ENCODE assay signal across 8 mouse cellular contexts in the genomic region with DNA sequence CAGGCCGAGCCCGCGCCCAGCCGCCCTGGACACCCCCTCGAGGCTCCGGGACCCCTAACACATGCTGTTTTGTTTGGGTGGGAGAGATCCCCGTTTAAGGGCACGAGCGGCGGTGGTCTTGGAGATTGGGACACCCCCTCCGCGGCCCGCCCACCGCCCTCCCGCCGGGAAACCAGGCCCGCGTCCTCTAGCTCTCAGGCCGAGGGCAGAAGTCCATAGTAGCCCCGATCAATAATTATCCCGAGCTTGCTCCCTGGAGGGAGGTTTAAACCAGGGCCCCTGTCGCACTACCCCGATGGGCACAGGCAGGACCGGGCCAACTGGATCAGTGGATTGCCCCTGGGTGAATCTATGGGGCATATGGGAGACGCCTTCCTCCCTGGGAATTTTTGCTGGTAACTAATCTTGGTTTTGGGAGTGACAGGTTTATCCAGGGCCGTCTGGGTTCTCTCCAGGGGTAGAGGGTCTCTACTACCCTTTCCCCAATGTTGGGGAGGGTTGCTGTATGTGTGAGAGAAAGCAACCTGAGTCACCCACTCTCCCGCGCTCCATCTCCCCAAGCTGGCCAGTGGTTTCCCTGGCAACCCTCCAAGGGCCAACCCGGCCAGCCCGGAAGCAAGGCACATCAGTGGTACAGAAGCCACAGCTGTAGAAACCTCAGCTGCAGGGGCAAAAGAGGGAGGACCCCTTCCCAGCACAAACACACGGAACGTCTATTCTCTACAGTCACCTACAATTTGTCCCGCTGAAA. TPM values are rescaled to one million over a fixed set of nuclear protein-coding genes. Genes with fewer than 3 reads are reported as not detected.
DNase-seq lines count a peak whose midpoint lies in the region; ATAC-seq and TF ChIP-seq lines count a peak whose summit lies in the region.

No protein-coding gene starts in this region.

- intact Hi-C loops in left cerebral cortex, postnatal 36 days (cut with DNase I), result no loop called here

- peak; percentile 31; the same call in 1 of the 2 replicates for ATAC-seq in frontal cortex, adult (ENCODE audit: low TSS enrichment)
- ATAC-seq in forebrain, embryonic 13.5 days, result peak; percentile 60
- ATAC-seq in midbrain, embryonic 12.5 days (ENCODE audit: low FRiP score, low read depth), result peak; percentile 59
- peak; percentile 64; the same call in 1 of the 2 replicates for ATAC-seq in stomach, embryonic 14.5 days (ENCODE audit: insufficient number of reproducible peaks, insufficient read depth, low FRiP score, low read depth)

- TF ChIP-seq POLR2A in brain, embryonic 14.5 days (IDR thresholded peaks at IDR 0.05; ENCODE audit: borderline replicate concordance, extremely low read depth, insufficient read depth, insufficient read length, poor library complexity, severe bottlenecking), result no peak

- H3K4me2 ChIP-seq in forebrain, embryonic 13.5 days, result peak overlapping the region; percentile 92
- peak overlapping the region; percentile 88 for H3K4me2 ChIP-seq in midbrain, embryonic 12.5 days (replicated peaks)
- peak overlapping the region; percentile 79 for H3K4me2 ChIP-seq in stomach, embryonic 14.5 days (replicated peaks; ENCODE audit: low read depth, low read length)

- 1% methylated on average over 30 of the region's 33 CpGs for WGBS in forebrain, embryonic 13.5 days
- WGBS in hindbrain, embryonic 10.5 days, result under 1% methylated on average over 33 of the region's 33 CpGs
- 1% methylated on average over 33 of the region's 33 CpGs for WGBS in midbrain, embryonic 12.5 days
- WGBS in stomach, embryonic 14.5 days, result 1% methylated on average over 33 of the region's 33 CpGs

- no peaks in the 10 kb centered on the region for H3K36me3 ChIP-seq in forebrain, embryonic 13.5 days (ENCODE audit: poor library complexity, severe bottlenecking)
- H3K36me3 ChIP-seq in hindbrain, embryonic 10.5 days, result no peaks in the 10 kb centered on the region
- H3K36me3 ChIP-seq in midbrain, embryonic 12.5 days, result no peaks in the 10 kb centered on the region
- H3K36me3 ChIP-seq in stomach, embryonic 14.5 days (ENCODE audit: control insufficient read depth, insufficient read depth, low read length), result no peaks in the 10 kb centered on the region

- DNase-seq in frontal cortex, postnatal 25 days (ENCODE audit: low spot score in 2 of 2), result no peak
- DNase-seq in brain, embryonic 14.5 days (ENCODE audit: low read depth), result peak; percentile 53
- DNase-seq in hindbrain, embryonic 10.5 days (ENCODE audit: low spot score), result peak; percentile 59
- peak; percentile 23 to 39 for DNase-seq in left cerebral cortex, postnatal 36 days (ENCODE audit: low spot score in 2 of 2)

- H3K27me3 ChIP-seq in forebrain, embryonic 13.5 days, result peaks cover 32% of the 10 kb centered on the region
- H3K27me3 ChIP-seq in hindbrain, embryonic 10.5 days (ENCODE audit: insufficient read depth, poor library complexity, severe bottlenecking), result peaks cover 58% of the 10 kb centered on the region
- H3K27me3 ChIP-seq in midbrain, embryonic 12.5 days, result peaks cover 29% of the 10 kb centered on the region
- no peaks in the 10 kb centered on the region for H3K27me3 ChIP-seq in stomach, embryonic 14.5 days (ENCODE audit: control insufficient read depth, insufficient read depth, low read length)

- H3K9me3 ChIP-seq in forebrain, embryonic 13.5 days (replicated peaks), result no peaks in the 10 kb centered on the region
- H3K9me3 ChIP-seq in hindbrain, embryonic 10.5 days, result no peaks in the 10 kb centered on the region
- H3K9me3 ChIP-seq in midbrain, embryonic 12.5 days, result no peaks in the 10 kb centered on the region
- no peaks in the 10 kb centered on the region for H3K9me3 ChIP-seq in stomach, embryonic 14.5 days (ENCODE audit: control insufficient read depth, low read depth, low read length)

- H3K9ac ChIP-seq in forebrain, embryonic 13.5 days, result peak overlapping the region; percentile 90
- peak overlapping the region; percentile 95 for H3K9ac ChIP-seq in midbrain, embryonic 12.5 days (replicated peaks)
- H3K9ac ChIP-seq in stomach, embryonic 14.5 days (replicated peaks; ENCODE audit: low read depth, low read length), result peak overlapping the region; percentile 96

- TF ChIP-seq CTCF in brain, embryonic 14.5 days (IDR thresholded peaks at IDR 0.05; ENCODE audit: borderline replicate concordance, extremely low read depth, insufficient read depth, insufficient read length), result no peak

- peak overlapping the region; percentile 70 for H3K27ac ChIP-seq in forebrain, embryonic 13.5 days
- peak overlapping the region; percentile 90 for H3K27ac ChIP-seq in hindbrain, embryonic 10.5 days
- H3K27ac ChIP-seq in midbrain, embryonic 12.5 days (replicated peaks), result peak overlapping the region; percentile 79
- H3K27ac ChIP-seq in stomach, embryonic 14.5 days (ENCODE audit: low read length), result peak overlapping the region; percentile 84

- H3K4me3 ChIP-seq in forebrain, embryonic 13.5 days, result peak overlapping the region; percentile 82
- peak overlapping the region; percentile 79 for H3K4me3 ChIP-seq in hindbrain, embryonic 10.5 days
- peak overlapping the region; percentile 93 for H3K4me3 ChIP-seq in midbrain, embryonic 12.5 days
- H3K4me3 ChIP-seq in stomach, embryonic 14.5 days (ENCODE audit: low read depth, low read length), result peak overlapping the region; percentile 93

- H3K4me1 ChIP-seq in forebrain, embryonic 13.5 days, result peaks cover 20% of the 10 kb centered on the region
- peaks cover 29% of the 10 kb centered on the region for H3K4me1 ChIP-seq in hindbrain, embryonic 10.5 days (replicated peaks)
- peaks cover 19% of the 10 kb centered on the region for H3K4me1 ChIP-seq in midbrain, embryonic 12.5 days
- H3K4me1 ChIP-seq in stomach, embryonic 14.5 days (ENCODE audit: control insufficient read depth, insufficient read depth, low read length), result peaks cover 10% of the 10 kb centered on the region

RNA-seq across cellular contexts. Expression of a gene that starts 0.4 kb away (rescaled TPM):
- polyA plus RNA-seq in brain, embryonic 14.5 days (2012; rRNA removed), result 16.4 and 21.5 TPM in 2 replicates
- polyA plus RNA-seq in forebrain, embryonic 13.5 days (2015; fragmentation: Nextera tagmentation; extraction: Ambion mirVana), result 11.1 and 14.0 TPM in 2 replicates
- 13.6 and 14.8 TPM in 2 replicates for polyA plus RNA-seq in hindbrain, embryonic 10.5 days (2016; fragmentation: Nextera tagmentation; extraction: Ambion mirVana)
- 10 to 100 TPM; 22.3 to 23.1 TPM for total RNA-seq in left cerebral cortex, postnatal 36 days (2021)
- polyA plus RNA-seq in midbrain, embryonic 12.5 days (2016; fragmentation: Nextera tagmentation; extraction: Ambion mirVana), result 18.8 and 19.4 TPM in 2 replicates
- 24.6 and 26.8 TPM in 2 replicates for polyA plus RNA-seq in stomach, embryonic 14.5 days (2014; fragmentation: Nextera tagmentation; extraction: Ambion mirVana)

RNA-seq across cellular contexts. Expression of a gene that starts 8.2 kb away (rescaled TPM):
- polyA plus RNA-seq in brain, embryonic 14.5 days (2012; rRNA removed), result 1.4 and 2.1 TPM in 2 replicates
- polyA plus RNA-seq in forebrain, embryonic 13.5 days (2015; fragmentation: Nextera tagmentation; extraction: Ambion mirVana), result 0.85 and 1.2 TPM in 2 replicates
- 2.0 and 2.8 TPM in 2 replicates for polyA plus RNA-seq in hindbrain, embryonic 10.5 days (2016; fragmentation: Nextera tagmentation; extraction: Ambion mirVana)
- total RNA-seq in left cerebral cortex, postnatal 36 days (2021), result 1 to 10 TPM; 1.3 to 1.4 TPM
- 1.5 and 1.8 TPM in 2 replicates for polyA plus RNA-seq in midbrain, embryonic 12.5 days (2016; fragmentation: Nextera tagmentation; extraction: Ambion mirVana)
- polyA plus RNA-seq in stomach, embryonic 14.5 days (2014; fragmentation: Nextera tagmentation; extraction: Ambion mirVana), result 7.3 and 8.3 TPM in 2 replicates

Comparison
In these comparisons a context has a peak if more than half of its experiments do, and no peak if none do; other contexts are left out.
1. DNase-seq: peak in brain, embryonic 14.5 days (single experiment), hindbrain, embryonic 10.5 days (single experiment) and left cerebral cortex, postnatal 36 days (2 of 2); none in frontal cortex, postnatal 25 days (0 of 2).
2. Peak in every context shown above with its lines, with median percentiles within 50 percentile points of each other: ATAC-seq, H3K27ac ChIP-seq, H3K4me2 ChIP-seq, H3K4me3 ChIP-seq and H3K9ac ChIP-seq.